Mouse (Mus musculus): ENCODE results near the gene Ctps2. TPM values are rescaled to one million over a fixed set of nuclear protein-coding genes. Genes with fewer than 3 reads are reported as not detected.

Gene Ctps2
- polyA plus RNA-seq (2014; fragmentation: Illumina TruSeq; extraction: RNeasy Lipid Tissue Mini Kit (QIAGEN cat#74804); ENCODE audit: low read depth, low replicate concordance) = 16.5 TPM

GRCm38 (mm10) chrX:162900938-162901337 is at the start of gene Ctps2:
Gene Ctps2 (plus strand): TSS chrX:162901238.

GRCm38 (mm10) chrX:162887931-162888511 is 13.0 kb upstream of the Ctps2 start, which contains the start of gene Syap1:
Gene Syap1 (minus strand): TSS chrX:162888447.

GRCm38 (mm10) chrX:162964383-162964782 is 63.3 kb downstream of the Ctps2 start, which contains the start of gene S100g:
Gene S100g (minus strand): TSS chrX:162964599.

Other genes with a start within 250 kb of the Ctps2 start
- gene Rbbp7, start 140.8 kb upstream of the Ctps2 start, polyA plus RNA-seq (2014; fragmentation: Illumina TruSeq; extraction: RNeasy Lipid Tissue Mini Kit (QIAGEN cat#74804); ENCODE audit: low read depth, low replicate concordance) = 175 TPM
- 12.7 TPM for gene Txlng, start 71.8 kb upstream of the Ctps2 start, polyA plus RNA-seq (2014; fragmentation: Illumina TruSeq; extraction: RNeasy Lipid Tissue Mini Kit (QIAGEN cat#74804); ENCODE audit: low read depth, low replicate concordance)
- 80.2 TPM for gene Syap1, start 12.8 kb upstream of the Ctps2 start, polyA plus RNA-seq (2014; fragmentation: Illumina TruSeq; extraction: RNeasy Lipid Tissue Mini Kit (QIAGEN cat#74804); ENCODE audit: low read depth, low replicate concordance)
- not detected for gene S100g, start 63.4 kb downstream of the Ctps2 start, polyA plus RNA-seq (2014; fragmentation: Illumina TruSeq; extraction: RNeasy Lipid Tissue Mini Kit (QIAGEN cat#74804); ENCODE audit: low read depth, low replicate concordance)

Measured in testis, adult 10 weeks (tissue).